Mouse (Mus musculus): ENCODE results near the gene Scaper. TPM values are rescaled to one million over a fixed set of nuclear protein-coding genes. Genes with fewer than 3 reads are reported as not detected.

Gene Scaper
- total and polyA plus RNA-seq, 2 experiments from 2014 or later: 6.5 to 8.9 TPM

- Histone ChIP-seq H3K27ac (ENCODE audit: low read depth) (no peak overlapping the region), H3K9ac (replicated peaks; ENCODE audit: low read depth, low read length) (no peak overlapping the region), H3K36me3 (replicated peaks; ENCODE audit: control insufficient read depth, insufficient read depth, low read length) (no peaks in the 10 kb centered on the region), H3K27me3 (ENCODE audit: control insufficient read depth, insufficient read depth, low read length) (no peaks in the 10 kb centered on the region), H3K4me1 (ENCODE audit: control insufficient read depth, insufficient read depth) (peaks cover 8% of the 10 kb centered on the region; the same call in 1 of the 2 replicates), H3K4me3 (ENCODE audit: low read depth, low read length) (no peak overlapping the region), H3K9me3 (replicated peaks; ENCODE audit: control insufficient read depth, low read length) (no peaks in the 10 kb centered on the region), H3K4me2 (ENCODE audit: low read depth, low read length) (no peak overlapping the region)
- no peak for TF ChIP-seq EP300 (IDR thresholded peaks at IDR 0.05; ENCODE audit: low read depth)
- no peak for TF ChIP-seq CTCF (IDR thresholded peaks at IDR 0.05; ENCODE audit: low read depth)
- 41% methylated on average over 1 of the region's 1 CpGs for WGBS
- ATAC-seq (ENCODE audit: insufficient read depth, low read depth) (no peak), DNase-seq (ENCODE audit: low spot score) (no peak)
Observed at GRCm38 (mm10) chr9:55695307-55695706, 242.6 kb downstream of the Scaper start.

DNA sequence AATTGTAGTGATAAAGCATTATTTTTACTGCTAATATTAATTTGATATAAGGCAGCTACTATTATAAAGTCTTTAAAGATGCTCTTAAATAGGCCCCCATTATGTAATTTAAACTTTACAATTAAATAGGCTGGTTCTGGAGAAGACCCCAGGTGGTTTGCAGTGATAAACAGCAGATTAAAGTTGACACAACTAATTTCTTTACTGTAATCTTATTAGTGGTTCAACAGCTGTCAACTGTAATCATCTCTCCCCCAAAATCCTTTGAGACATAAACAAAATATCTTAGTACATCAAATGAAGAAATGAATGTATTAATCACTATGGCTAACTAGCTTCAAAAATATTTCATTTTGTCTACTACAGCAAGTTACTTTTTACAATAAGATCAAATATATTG, 260.8 kb downstream of the Scaper start:
- Histone ChIP-seq H3K27ac (ENCODE audit: low read depth) (no peak overlapping the region), H3K4me3 (ENCODE audit: low read depth, low read length) (no peak overlapping the region), H3K36me3 (replicated peaks; ENCODE audit: control insufficient read depth, insufficient read depth, low read length) (no peaks in the 10 kb centered on the region), H3K4me2 (ENCODE audit: low read depth, low read length) (no peak overlapping the region), H3K9ac (replicated peaks; ENCODE audit: low read depth, low read length) (no peak overlapping the region), H3K27me3 (ENCODE audit: control insufficient read depth, insufficient read depth, low read length) (no peaks in the 10 kb centered on the region), H3K4me1 (ENCODE audit: control insufficient read depth, insufficient read depth) (no peaks in the 10 kb centered on the region), H3K9me3 (replicated peaks; ENCODE audit: control insufficient read depth, low read length) (no peaks in the 10 kb centered on the region)
- ATAC-seq (ENCODE audit: insufficient read depth, low read depth) (no peak), DNase-seq (ENCODE audit: low spot score) (no peak)
- TF ChIP-seq CTCF (IDR thresholded peaks at IDR 0.05; ENCODE audit: low read depth): no peak
- TF ChIP-seq EP300 (IDR thresholded peaks at IDR 0.05; ENCODE audit: low read depth): no peak

- no peak for DNase-seq (ENCODE audit: low spot score)
- H3K27ac ChIP-seq (ENCODE audit: low read depth): no peak overlapping the region
- H3K4me3 ChIP-seq (ENCODE audit: low read depth, low read length): no peak overlapping the region
- H3K36me3 ChIP-seq (replicated peaks; ENCODE audit: control insufficient read depth, insufficient read depth, low read length): no peaks in the 10 kb centered on the region
- H3K4me2 ChIP-seq (ENCODE audit: low read depth, low read length): no peak overlapping the region
- ATAC-seq (ENCODE audit: insufficient read depth, low read depth): no peak
- no peaks in the 10 kb centered on the region for H3K4me1 ChIP-seq (ENCODE audit: control insufficient read depth, insufficient read depth)
- TF ChIP-seq EP300 (IDR thresholded peaks at IDR 0.05; ENCODE audit: low read depth): no peak
- no peaks in the 10 kb centered on the region for H3K9me3 ChIP-seq (replicated peaks; ENCODE audit: control insufficient read depth, low read length)
- 83% methylated on average over 2 of the region's 2 CpGs for WGBS
- no peak overlapping the region for H3K9ac ChIP-seq (replicated peaks; ENCODE audit: low read depth, low read length)
- no peaks in the 10 kb centered on the region for H3K27me3 ChIP-seq (ENCODE audit: control insufficient read depth, insufficient read depth, low read length)
Observed at GRCm38 (mm10) chr9:55646444-55646843, 291.5 kb downstream of the Scaper start.

DNA sequence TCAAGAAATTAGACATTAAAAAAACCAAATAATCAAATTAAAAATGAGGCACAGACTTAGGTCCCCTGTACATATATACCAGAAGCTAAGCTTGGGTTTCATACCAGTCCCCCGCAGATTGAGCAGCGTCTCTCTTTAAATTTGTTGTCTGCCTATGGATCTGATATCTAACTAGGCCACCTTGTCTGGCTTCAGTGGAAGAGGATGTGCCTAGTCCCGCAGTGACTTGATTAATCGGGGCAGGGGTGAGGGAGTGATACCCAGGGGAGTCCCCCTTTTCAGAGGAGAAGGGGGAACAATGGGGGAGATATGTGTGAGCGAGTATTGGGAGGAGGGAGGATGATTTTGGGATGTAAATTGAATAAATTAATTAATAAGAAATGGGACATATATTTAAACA, 310.9 kb downstream of the Scaper start:
- Histone ChIP-seq H3K36me3 (replicated peaks; ENCODE audit: control insufficient read depth, insufficient read depth, low read length) (no peaks in the 10 kb centered on the region), H3K27me3 (ENCODE audit: control insufficient read depth, insufficient read depth, low read length) (no peaks in the 10 kb centered on the region), H3K9me3 (replicated peaks; ENCODE audit: control insufficient read depth, low read length) (no peaks in the 10 kb centered on the region), H3K4me3 (ENCODE audit: low read depth, low read length) (no peak overlapping the region), H3K4me1 (ENCODE audit: control insufficient read depth, insufficient read depth) (no peaks in the 10 kb centered on the region), H3K9ac (replicated peaks; ENCODE audit: low read depth, low read length) (no peak overlapping the region), H3K27ac (ENCODE audit: low read depth) (no peak overlapping the region), H3K4me2 (ENCODE audit: low read depth, low read length) (no peak overlapping the region)
- ATAC-seq (ENCODE audit: insufficient read depth, low read depth) (no peak), DNase-seq (ENCODE audit: low spot score) (no peak)
- TF ChIP-seq CTCF (IDR thresholded peaks at IDR 0.05; ENCODE audit: low read depth) (no peak), EP300 (IDR thresholded peaks at IDR 0.05; ENCODE audit: low read depth) (no peak)
- 75% methylated on average over 5 of the region's 5 CpGs for WGBS

- TF ChIP-seq EP300 (IDR thresholded peaks at IDR 0.05; ENCODE audit: low read depth) (no peak), CTCF (IDR thresholded peaks at IDR 0.05; ENCODE audit: low read depth) (no peak)
- H3K9me3 ChIP-seq (replicated peaks; ENCODE audit: control insufficient read depth, low read length): no peaks in the 10 kb centered on the region
- no peak overlapping the region for H3K27ac ChIP-seq (ENCODE audit: low read depth)
- no peak overlapping the region for H3K4me2 ChIP-seq (ENCODE audit: low read depth, low read length)
- no peak overlapping the region for H3K4me3 ChIP-seq (ENCODE audit: low read depth, low read length)
- H3K36me3 ChIP-seq (replicated peaks; ENCODE audit: control insufficient read depth, insufficient read depth, low read length): no peaks in the 10 kb centered on the region
- no peak for ATAC-seq (ENCODE audit: insufficient read depth, low read depth)
- 78% methylated on average over 3 of the region's 3 CpGs for WGBS
- H3K4me1 ChIP-seq (ENCODE audit: control insufficient read depth, insufficient read depth): no peaks in the 10 kb centered on the region
- no peak for DNase-seq (ENCODE audit: low spot score)
- H3K27me3 ChIP-seq (ENCODE audit: control insufficient read depth, insufficient read depth, low read length): no peaks in the 10 kb centered on the region
- no peak overlapping the region for H3K9ac ChIP-seq (replicated peaks; ENCODE audit: low read depth, low read length)
Observed at GRCm38 (mm10) chr9:55614711-55615110, 323.2 kb downstream of the Scaper start.

DNA sequence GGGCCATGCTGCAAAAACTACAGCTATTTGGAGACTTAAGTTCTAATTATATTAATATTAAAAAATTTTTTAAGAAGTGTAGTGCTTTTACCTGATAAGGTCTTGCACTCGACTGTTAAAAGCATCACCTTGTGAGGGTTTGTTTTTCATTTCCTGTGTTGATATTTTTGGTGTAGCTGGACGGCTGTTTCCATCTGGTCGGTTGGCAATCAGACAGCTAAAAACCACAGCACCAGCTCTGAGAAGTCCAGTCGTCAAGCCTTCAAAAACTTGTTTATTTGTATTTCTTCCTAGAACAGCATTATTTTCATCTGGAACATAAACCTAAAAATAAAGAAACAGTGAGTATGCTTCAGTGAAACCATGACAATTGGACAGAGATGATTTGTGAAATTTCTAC, 328.2 kb downstream of the Scaper start:
- Histone ChIP-seq H3K36me3 (replicated peaks; ENCODE audit: control insufficient read depth, insufficient read depth, low read length) (no peaks in the 10 kb centered on the region), H3K4me1 (ENCODE audit: control insufficient read depth, insufficient read depth) (no peaks in the 10 kb centered on the region), H3K4me3 (ENCODE audit: low read depth, low read length) (no peak overlapping the region), H3K27ac (ENCODE audit: low read depth) (no peak overlapping the region), H3K9ac (replicated peaks; ENCODE audit: low read depth, low read length) (no peak overlapping the region), H3K27me3 (ENCODE audit: control insufficient read depth, insufficient read depth, low read length) (no peaks in the 10 kb centered on the region), H3K4me2 (ENCODE audit: low read depth, low read length) (no peak overlapping the region), H3K9me3 (replicated peaks; ENCODE audit: control insufficient read depth, low read length) (no peaks in the 10 kb centered on the region)
- 46% methylated on average over 4 of the region's 4 CpGs for WGBS
- no peak for DNase-seq (ENCODE audit: low spot score)
- no peak for ATAC-seq (ENCODE audit: insufficient read depth, low read depth)
- TF ChIP-seq EP300 (IDR thresholded peaks at IDR 0.05; ENCODE audit: low read depth) (no peak), CTCF (IDR thresholded peaks at IDR 0.05; ENCODE audit: low read depth) (no peak)
